Mouse (Mus musculus) intestine, embryonic 14.5 days (tissue): ENCODE results near the gene Atp2a2. TPM values are rescaled to one million over a fixed set of nuclear protein-coding genes. Genes with fewer than 3 reads are reported as not detected.
A peak's percentile ranks its signal among the peaks of the same experiment; 100 is the strongest.

Experiments
- ATAC-seq: fragments of 200-750 bp; cut with Nextera tagmentation; replicated peaks from 2 replicates; pipeline ENCODE4 v1.8.0; 2017; ENCODE audit warnings: low read depth, moderate number of reproducible peaks, moderate TSS enrichment, moderate library complexity; ENCODE audit not compliant: low FRiP score, low TSS enrichment
- DNase-seq: peaks from one replicate; pipeline ENCODE4 v3.0.0-alpha.2; 2018; ENCODE audit warnings: low spot score
- H3K27ac ChIP-seq: fragments of 300-500 bp; sonication (generic); 2 replicates; pipeline ENCODE4 v1.5.1; 2014; ENCODE audit warnings: low read depth, mild to moderate bottlenecking, control low read depth
- H3K27me3 ChIP-seq: fragments of 300-500 bp; sonication (generic); replicated peaks from 2 replicates; pipeline ENCODE4 v1.6.1; 2014; ENCODE audit warnings: low read length, control low read depth; ENCODE audit not compliant: control insufficient read depth, insufficient read depth
- H3K36me3 ChIP-seq: fragments of 300-500 bp; sonication (generic); 2 replicates; pipeline ENCODE4 v1.6.1; 2014; ENCODE audit warnings: low read length, control low read depth; ENCODE audit not compliant: control insufficient read depth, insufficient read depth
- H3K4me1 ChIP-seq: fragments of 300-500 bp; sonication (generic); replicated peaks from 2 replicates; pipeline ENCODE4 v1.6.1; 2014; ENCODE audit warnings: low read length, control low read depth, mixed read lengths; ENCODE audit not compliant: control insufficient read depth, insufficient read depth
- H3K4me2 ChIP-seq: fragments of 300-500 bp; sonication (generic); 2 replicates; pipeline ENCODE4 v1.6.1; 2014; ENCODE audit warnings: low read length
- H3K4me3 ChIP-seq: fragments of 300-500 bp; sonication (generic); 2 replicates; pipeline ENCODE4 v1.5.1; 2014; ENCODE audit warnings: low read depth, low read length, control low read depth, mixed read lengths
- H3K9ac ChIP-seq: fragments of 300-500 bp; sonication (generic); 2 replicates; pipeline ENCODE4 v1.6.1; 2014; ENCODE audit warnings: mild to moderate bottlenecking, low read length
- H3K9me3 ChIP-seq: fragments of 300-500 bp; sonication (generic); 2 replicates; pipeline ENCODE4 v1.6.1; 2016; ENCODE audit warnings: low read length, control low read depth; ENCODE audit not compliant: control insufficient read depth
- WGBS: fragments of 180-500 bp; shearing (Covaris S2); extraction: QIAGEN DNeasy Blood & Tissue Kit; methylation state at CpG from one replicate; pipeline ENCODE4 v1.1.7; 2014; 5-methylcytosine and 5-hydroxymethylcytosine counted together
- polyA plus RNA-seq: library from polyadenylated mRNA; unstranded; fragments of >200 nt; fragmentation: Nextera tagmentation; extraction: Ambion mirVana; gene quantifications from 2 replicates; pipeline ENCODE4 v1.2.1, GENCODE M21; 2014

Atp2a2 gene
- polyA plus RNA-seq, 1 experiment from 2014 or later = 43.4 TPM

- Histone ChIP-seq H3K4me2 (no peak overlapping the region), H3K36me3 (no peaks in the 10 kb centered on the region), H3K27ac (no peak overlapping the region), H3K4me3 (no peak overlapping the region), H3K4me1 (peaks cover 29% of the 10 kb centered on the region), H3K9ac (no peak overlapping the region), H3K27me3 (no peaks in the 10 kb centered on the region), H3K9me3 (peaks cover 3% of the 10 kb centered on the region; the same call in 1 of the 2 replicates)
- ATAC-seq (no peak), DNase-seq (no peak)
These were observed 5.4 kb upstream of the Atp2a2 start for GRCm38 (mm10) chr5:122507396-122507795.

- H3K9me3 ChIP-seq = peaks cover 3% of the 10 kb centered on the region; the same call in 1 of the 2 replicates
- 80% methylated on average over 3 of the region's 3 CpGs for WGBS
- no peaks in the 10 kb centered on the region for H3K27me3 ChIP-seq
- no peak overlapping the region for H3K4me3 ChIP-seq
- no peak overlapping the region for H3K27ac ChIP-seq
- peaks cover 20% of the 10 kb centered on the region for H3K4me1 ChIP-seq
- DNase-seq (no peak), ATAC-seq (no peak)
- H3K36me3 ChIP-seq = no peaks in the 10 kb centered on the region
- H3K9ac ChIP-seq = no peak overlapping the region
- H3K4me2 ChIP-seq = no peak overlapping the region
These were observed 4.4 kb upstream of the Atp2a2 start for GRCm38 (mm10) chr5:122506462-122506861.

DNA sequence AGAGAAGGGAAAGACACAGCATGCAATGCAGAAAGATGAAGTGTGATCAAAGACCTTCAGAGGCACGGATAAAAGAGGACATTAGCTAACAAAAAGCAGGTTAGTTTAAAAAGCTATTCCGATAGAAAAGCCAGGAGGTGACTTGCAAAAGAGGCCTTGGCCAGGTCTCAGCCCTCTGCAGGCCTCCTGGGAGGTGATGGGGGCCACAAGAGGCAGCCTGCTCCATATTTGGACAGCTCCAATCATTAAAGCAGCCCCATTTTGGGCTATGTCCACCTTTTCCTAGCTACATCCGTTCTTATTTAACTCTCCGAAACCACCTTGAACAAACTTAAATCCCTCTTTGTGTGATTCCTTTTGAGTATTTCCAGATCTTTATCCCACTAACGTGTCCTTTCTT is 3.5 kb upstream of the Atp2a2 start:
- Histone ChIP-seq H3K9me3 (peaks cover 3% of the 10 kb centered on the region; the same call in 1 of the 2 replicates), H3K27ac (no peak overlapping the region), H3K9ac (no peak overlapping the region), H3K27me3 (no peaks in the 10 kb centered on the region), H3K4me3 (no peak overlapping the region), H3K36me3 (no peaks in the 10 kb centered on the region), H3K4me2 (no peak overlapping the region), H3K4me1 (peaks cover 11% of the 10 kb centered on the region)
- no peak for ATAC-seq
- no peak for DNase-seq
- WGBS = 73% methylated on average over 5 of the region's 5 CpGs

DNA sequence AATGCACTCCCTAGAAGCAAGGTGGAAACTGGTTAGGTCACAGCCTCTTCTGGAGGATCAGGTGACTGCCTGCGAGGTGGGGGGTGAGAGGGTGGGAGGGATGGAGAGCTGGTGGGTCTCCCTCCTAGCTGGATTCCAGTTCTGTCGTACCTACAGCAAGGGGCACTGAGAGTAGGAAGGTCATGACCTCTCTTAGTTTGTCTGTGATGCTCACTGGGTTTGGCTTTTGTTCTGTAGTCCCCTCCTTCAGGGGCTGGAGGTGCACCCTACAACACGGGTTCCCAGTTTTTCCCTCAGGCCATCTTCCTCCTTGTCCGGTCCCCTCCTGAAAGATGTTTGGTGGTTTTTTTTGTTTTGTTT is 1.7 kb upstream of the Atp2a2 start:
- peaks cover 3% of the 10 kb centered on the region; the same call in 1 of the 2 replicates for H3K9me3 ChIP-seq
- WGBS = 42% methylated on average over 4 of the region's 4 CpGs
- DNase-seq = no peak
- no peaks in the 10 kb centered on the region for H3K27me3 ChIP-seq
- H3K4me2 ChIP-seq = no peak overlapping the region
- no peak for ATAC-seq
- H3K4me1 ChIP-seq = peaks cover 24% of the 10 kb centered on the region
- H3K36me3 ChIP-seq = peaks cover 13% of the 10 kb centered on the region
- H3K4me3 ChIP-seq = no peak overlapping the region
- H3K9ac ChIP-seq = no peak overlapping the region
- no peak overlapping the region for H3K27ac ChIP-seq

DNA sequence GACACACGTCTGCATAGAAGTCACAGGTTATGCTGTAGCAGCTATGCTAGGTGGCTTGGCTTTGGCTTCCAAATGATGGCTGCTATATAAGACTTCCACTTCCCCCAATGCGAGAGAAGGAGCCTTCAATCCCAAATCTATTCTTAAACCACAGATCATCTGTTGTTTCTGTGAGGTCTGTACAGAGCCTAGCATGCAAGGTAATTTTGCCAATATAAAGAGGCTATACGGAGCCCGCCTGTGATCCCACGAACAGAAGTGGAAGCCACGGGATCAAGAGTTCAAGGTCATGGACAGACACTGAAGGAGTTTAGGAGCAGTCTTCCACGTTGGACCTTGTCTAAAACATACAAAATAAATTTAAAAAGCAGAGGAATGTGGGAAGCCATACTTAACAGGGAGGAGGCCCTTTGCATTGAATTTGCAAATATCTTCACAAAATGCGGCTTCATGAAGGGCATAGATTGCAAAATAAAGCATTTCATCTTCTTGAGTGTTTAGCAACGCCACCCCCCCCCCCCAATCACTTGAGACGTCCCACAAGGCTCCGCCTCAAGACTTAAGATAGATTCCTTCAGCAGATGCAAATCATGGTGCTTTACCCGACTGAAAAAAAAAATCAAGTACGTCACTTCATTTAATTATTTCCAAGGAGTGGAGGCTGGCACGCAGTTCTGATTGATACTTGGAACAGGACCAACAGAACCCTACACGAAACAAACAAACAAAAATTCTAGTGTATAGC is 1.2 kb upstream of the Atp2a2 start:
- peaks cover 16% of the 10 kb centered on the region for H3K36me3 ChIP-seq
- ATAC-seq (no peak), DNase-seq (no peak)
- WGBS = 46% methylated on average over 15 of the region's 15 CpGs
- H3K4me1 ChIP-seq = peaks cover 24% of the 10 kb centered on the region
- peaks cover 3% of the 10 kb centered on the region; the same call in 1 of the 2 replicates for H3K9me3 ChIP-seq
- H3K27me3 ChIP-seq = no peaks in the 10 kb centered on the region
- peak overlapping the region; percentile 96 for H3K4me3 ChIP-seq
- H3K9ac ChIP-seq = peak overlapping the region; percentile 99
- peak overlapping the region; percentile 76 for H3K4me2 ChIP-seq
- H3K27ac ChIP-seq = peak overlapping the region; percentile 64; the same call in 1 of the 2 replicates

- peak; percentile 84 for DNase-seq
- Histone ChIP-seq H3K4me1 (peaks cover 24% of the 10 kb centered on the region), H3K27me3 (no peaks in the 10 kb centered on the region), H3K9ac (peak overlapping the region; percentile 99), H3K36me3 (peaks cover 29% of the 10 kb centered on the region), H3K4me2 (peak overlapping the region; percentile 77), H3K9me3 (peaks cover 1% of the 10 kb centered on the region; the same call in 1 of the 2 replicates), H3K4me3 (peak overlapping the region; percentile 96), H3K27ac (peak overlapping the region; percentile 99)
- peak; percentile 48 for ATAC-seq
- WGBS = under 1% methylated on average over 91 of the region's 113 CpGs
These were observed 636 bp downstream of the Atp2a2 start for GRCm38 (mm10) chr5:122501101-122502076.

GRCm38 (mm10) chr5:122500563-122500962 is 1.5 kb downstream of the Atp2a2 start:
- no peak for DNase-seq
- Histone ChIP-seq H3K36me3 (peaks cover 38% of the 10 kb centered on the region), H3K9me3 (no peaks in the 10 kb centered on the region), H3K27me3 (no peaks in the 10 kb centered on the region), H3K4me3 (peak overlapping the region; percentile 96), H3K4me2 (peak overlapping the region; percentile 77), H3K9ac (peak overlapping the region; percentile 99), H3K27ac (0 out of 2 replicates have a peak overlapping the region, but pooled peaks have one; percentile 99), H3K4me1 (peaks cover 24% of the 10 kb centered on the region)
- ATAC-seq = no peak
- WGBS = 24% methylated on average over 5 of the region's 5 CpGs

DNA sequence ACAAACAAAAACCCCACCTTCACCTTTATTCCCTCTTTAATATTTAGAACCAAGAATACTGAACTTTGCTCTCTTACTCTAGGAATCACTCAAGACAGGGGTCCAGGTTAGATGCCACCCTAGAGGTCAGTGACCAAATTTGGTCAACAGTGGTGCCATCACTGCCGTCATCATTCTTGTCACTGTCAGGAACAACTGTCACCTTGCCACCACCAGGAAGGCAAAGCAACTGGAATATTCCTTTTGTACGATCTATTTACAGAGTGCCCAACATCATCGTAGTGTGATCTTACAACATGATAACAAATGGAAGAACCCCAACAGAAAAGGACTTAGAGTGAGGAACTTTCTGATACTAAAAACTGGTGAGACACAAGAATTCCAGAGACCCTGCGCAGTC is 1.9 kb downstream of the Atp2a2 start:
- WGBS = 28% methylated on average over 4 of the region's 4 CpGs
- Histone ChIP-seq H3K4me3 (peak overlapping the region; percentile 96), H3K9ac (peak overlapping the region; percentile 99), H3K27me3 (no peaks in the 10 kb centered on the region), H3K27ac (no peak overlapping the region), H3K9me3 (no peaks in the 10 kb centered on the region), H3K4me1 (peaks cover 24% of the 10 kb centered on the region), H3K36me3 (peaks cover 42% of the 10 kb centered on the region), H3K4me2 (peak overlapping the region; percentile 77)
- ATAC-seq (no peak), DNase-seq (no peak)
